Mouse (Mus musculus): ENCODE results near the gene Snurf. TPM values are rescaled to one million over a fixed set of nuclear protein-coding genes. Genes with fewer than 3 reads are reported as not detected.

Snurf gene
- not detected in 2 replicates for polyA plus RNA-seq (2012; rRNA removed)

GRCm38 (mm10) chr7:60004606-60005330, at the start of gene Snurf, which contains the start of gene Gm38393:
TSS of gene Snurf (minus strand) at chr7:60005049.
TSS of gene Gm38393 (minus strand) at chr7:60005064.
- peak; percentile 52 to 89 for DNase-seq (ENCODE audit: extremely low spot score in 1 of 2, low spot score in 1 of 2)

GRCm38 (mm10) chr7:60047481-60048201, 42.8 kb upstream of the Snurf start:
- DNase-seq (ENCODE audit: extremely low spot score in 1 of 2, low spot score in 1 of 2) = peak; percentile 53 to 81

GRCm38 (mm10) chr7:60013186-60013585, 8.3 kb upstream of the Snurf start:
- DNase-seq (ENCODE audit: extremely low spot score in 1 of 2, low spot score in 1 of 2) = no peak

- peak in 1 of 2 experiments; percentile 18 for DNase-seq (ENCODE audit: extremely low spot score in 1 of 2, low spot score in 1 of 2)
These were observed 3.0 kb upstream of the Snurf start for GRCm38 (mm10) chr7:60007727-60008360.

GRCm38 (mm10) chr7:60006262-60006661, 1.4 kb upstream of the Snurf start:
- no peak for DNase-seq (ENCODE audit: extremely low spot score in 1 of 2, low spot score in 1 of 2)

GRCm38 (mm10) chr7:60003921-60004605, 786 bp downstream of the Snurf start:
- DNase-seq (ENCODE audit: extremely low spot score in 1 of 2, low spot score in 1 of 2) = peak; percentile 19 to 30

GRCm38 (mm10) chr7:60003006-60003865, 1.6 kb downstream of the Snurf start:
- DNase-seq (ENCODE audit: extremely low spot score in 1 of 2, low spot score in 1 of 2) = peak; percentile 9 to 62

- DNase-seq (ENCODE audit: extremely low spot score in 1 of 2, low spot score in 1 of 2) = no peak
These were observed 26.2 kb downstream of the Snurf start for GRCm38 (mm10) chr7:59978646-59979045.

Other genes with a start within 250 kb of the Snurf start
- 12.5 and 13.8 TPM in 2 replicates for gene Gm38393, start within 50 bp of the Snurf start, polyA plus RNA-seq (2012; rRNA removed)
- gene Snrpn, start 135.2 kb upstream of the Snurf start, polyA plus RNA-seq (2012; rRNA removed) = 917 and 1,001 TPM in 2 replicates

Data from frontal cortex, adult 2 months (tissue).